Mouse (Mus musculus): Measurements from ENCODE around the gene Notch2.

DNA sequence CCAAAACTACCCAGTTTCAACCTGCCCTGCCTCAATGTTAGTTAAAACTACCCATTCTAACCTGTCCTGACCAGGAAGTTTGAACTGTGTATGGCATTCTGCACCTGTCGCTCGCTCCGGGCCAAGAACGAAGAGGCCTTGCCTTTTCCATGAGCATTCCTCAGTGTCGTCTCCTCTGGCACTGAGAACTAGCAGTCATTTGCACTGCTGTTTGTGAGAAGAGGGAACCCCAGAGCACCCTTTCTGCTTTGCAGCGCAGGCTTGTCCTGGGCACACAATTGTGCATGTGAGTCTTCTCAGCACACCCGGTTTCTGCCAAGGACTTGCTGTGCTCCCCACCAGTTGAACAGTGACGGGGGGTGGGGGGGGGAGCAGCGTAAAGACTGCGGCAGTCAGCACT, 15.6 kb downstream of the Notch2 start:
- TF ChIP-seq SIN3A (IDR thresholded peaks at IDR 0.05; ENCODE audit: low read length) (no peak), CHD2 (IDR thresholded peaks at IDR 0.05; ENCODE audit: low read length) (no peak), ELF1 (IDR thresholded peaks at IDR 0.05; ENCODE audit: low read depth, low read length) (no peak), CTCF (conservative IDR thresholded peaks at IDR 0.05 in 1 of 2, IDR thresholded peaks at IDR 0.05 in 1 of 2; ENCODE audit: low read depth in 2 of 2, low read length in 2 of 2) (no peak), ETS1 (conservative IDR thresholded peaks at IDR 0.05; ENCODE audit: low read depth, low read length) (no peak), MAZ (IDR thresholded peaks at IDR 0.05; ENCODE audit: low read depth, low read length) (no peak), POLR2AphosphoS2 (IDR thresholded peaks at IDR 0.05; ENCODE audit: low read depth, low read length) (no peak), RAD21 (IDR thresholded peaks at IDR 0.05; ENCODE audit: low read depth, low read length) (no peak), ZC3H11A (IDR thresholded peaks at IDR 0.05; ENCODE audit: low read depth, low read length) (no peak), RCOR1 (conservative IDR thresholded peaks at IDR 0.05; ENCODE audit: low read depth, low read length) (no peak), EP300 (IDR thresholded peaks at IDR 0.05; ENCODE audit: low read length) (no peak), USF2 (conservative IDR thresholded peaks at IDR 0.05; ENCODE audit: low read depth, low read length) (no peak)

Data from CH12.LX (cell line).